Mouse (Mus musculus) megakaryocyte, embryonic 14.5 days (primary cell): ENCODE data around the gene Znfx1. TPM values are rescaled to one million over a fixed set of nuclear protein-coding genes. Genes with fewer than 3 reads are reported as not detected.

Experiments used
- H3K27me3 ChIP-seq: replicated peaks from 2 replicates; pipeline ENCODE3; 2012; ENCODE audit warnings: inconsistent platforms
- H3K36me3 ChIP-seq: replicated peaks from 2 replicates; pipeline ENCODE3; 2012; ENCODE audit warnings: low read length, inconsistent platforms, mixed read lengths
- H3K4me1 ChIP-seq: 2 replicates; pipeline ENCODE4 v1.6.1; 2012; ENCODE audit warnings: inconsistent platforms
- H3K4me3 ChIP-seq: replicated peaks from 2 replicates; pipeline ENCODE3; 2012; ENCODE audit warnings: moderate library complexity, mild to moderate bottlenecking, inconsistent platforms
- H3K9me3 ChIP-seq: 2 replicates; pipeline ENCODE4 v1.6.1; 2012; ENCODE audit warnings: inconsistent platforms
- FLI1 ChIP-seq: IDR thresholded peaks from 2 replicates; pipeline ENCODE4 v1.6.1; 2012; ENCODE audit warnings: low read length, inconsistent platforms, mixed read lengths
- GATA1 ChIP-seq: IDR thresholded peaks from 3 replicates; pipeline ENCODE4 v1.6.1; 2012; ENCODE audit warnings: mixed read lengths, low read length, inconsistent platforms, borderline replicate concordance
- polyA plus RNA-seq: library from polyadenylated mRNA; stranded (reverse); fragments of >175 nt; gene quantifications from 2 replicates; pipeline ENCODE4 v1.2.3, GENCODE M21; 2012; ENCODE audit warnings: low replicate concordance; ENCODE audit not compliant: insufficient read depth

Znfx1 gene
- polyA plus RNA-seq, 1 experiment = 8.9 TPM

- Histone ChIP-seq H3K9me3 (no peaks in the 10 kb centered on the region), H3K4me1 (peaks cover 54% of the 10 kb centered on the region), H3K4me3 (peak overlapping the region; percentile 97), H3K36me3 (no peaks in the 10 kb centered on the region), H3K27me3 (peaks cover 3% of the 10 kb centered on the region)
- TF ChIP-seq GATA1 = no peak
- no peak for TF ChIP-seq FLI1
Measured at GRCm38 (mm10) chr2:166996533-166996894, 66.3 kb downstream of the Znfx1 start.

GRCm38 (mm10) chr2:166995796-166996532, 66.9 kb downstream of the Znfx1 start, which contains the start of gene Stau1:
Stau1 (minus strand) TSS chr2:166996299.
- H3K4me1 ChIP-seq = peaks cover 57% of the 10 kb centered on the region
- H3K36me3 ChIP-seq = no peaks in the 10 kb centered on the region
- peak within 1 kb of the TSS; percentile 97 for H3K4me3 ChIP-seq
- peaks cover under 1% of the 10 kb centered on the region for H3K27me3 ChIP-seq
- TF ChIP-seq GATA1 = no peak
- TF ChIP-seq FLI1 = no peak
- H3K9me3 ChIP-seq = no peaks in the 10 kb centered on the region

- Histone ChIP-seq H3K9me3 (no peaks in the 10 kb centered on the region), H3K36me3 (no peaks in the 10 kb centered on the region), H3K4me1 (peaks cover 63% of the 10 kb centered on the region), H3K27me3 (no peaks in the 10 kb centered on the region), H3K4me3 (peak overlapping the region; percentile 97)
- no peak for TF ChIP-seq FLI1
- TF ChIP-seq GATA1 = no peak
Measured at GRCm38 (mm10) chr2:166995021-166995795, 67.6 kb downstream of the Znfx1 start.

GRCm38 (mm10) chr2:166991945-166992344, 70.9 kb downstream of the Znfx1 start:
- Histone ChIP-seq H3K36me3 (peaks cover 4% of the 10 kb centered on the region), H3K4me3 (peak overlapping the region; percentile 38), H3K27me3 (no peaks in the 10 kb centered on the region), H3K4me1 (peaks cover 85% of the 10 kb centered on the region), H3K9me3 (no peaks in the 10 kb centered on the region)
- TF ChIP-seq GATA1 = no peak
- no peak for TF ChIP-seq FLI1

GRCm38 (mm10) chr2:166990861-166991260, 72.0 kb downstream of the Znfx1 start:
- H3K36me3 ChIP-seq = peaks cover 4% of the 10 kb centered on the region

More at GRCm38 (mm10) chr2:166990861-166991260, 72.0 kb downstream of the Znfx1 start:
- Histone ChIP-seq H3K4me1 (peaks cover 85% of the 10 kb centered on the region), H3K9me3 (no peaks in the 10 kb centered on the region), H3K4me3 (peak overlapping the region; percentile 21), H3K27me3 (no peaks in the 10 kb centered on the region)
- no peak for TF ChIP-seq GATA1
- TF ChIP-seq FLI1 = no peak

Other genes with a start within 250 kb of the Znfx1 start
- gene Cse1l, start 157.0 kb downstream of the Znfx1 start, polyA plus RNA-seq = 3.6 TPM in 1 of 2 replicates, not detected in the other
- 10.0 and 13.2 TPM in 2 replicates for gene Stau1, start 66.7 kb downstream of the Znfx1 start, polyA plus RNA-seq
- gene Ddx27, start 47.8 kb downstream of the Znfx1 start, polyA plus RNA-seq = 26.6 and 26.8 TPM in 2 replicates
- 0.02 TPM in 1 of 2 replicates, not detected in the other for gene Kcnb1, start 127.1 kb upstream of the Znfx1 start, polyA plus RNA-seq
- gene Ptgis, start 177.6 kb upstream of the Znfx1 start, polyA plus RNA-seq = not detected in 2 replicates